Mouse (Mus musculus) ES-E14 (cell line): ENCODE measurements at regions not wholly inside any gene's neighbourhood (a gene's known extent, or its start where the extent isn't known, plus 50 kb on each side); places are given as distances from the start of the nearest gene placed in this dataset.

Experiments used
- CHD2 ChIP-seq: IDR thresholded peaks from 2 replicates; pipeline ENCODE4 v1.6.1; 2014; ENCODE audit warnings: mild to moderate bottlenecking, low read depth, low read length, inconsistent platforms
- HCFC1 ChIP-seq: IDR thresholded peaks from 2 replicates; pipeline ENCODE4 v1.6.1; 2012; ENCODE audit warnings: low read length, inconsistent platforms, borderline replicate concordance; ENCODE audit not compliant: insufficient read depth
- ZC3H11A ChIP-seq: IDR thresholded peaks from 2 replicates; pipeline ENCODE4 v1.6.1; 2012; ENCODE audit warnings: low read depth, mild to moderate bottlenecking, inconsistent platforms, low read length, borderline replicate concordance

DNA sequence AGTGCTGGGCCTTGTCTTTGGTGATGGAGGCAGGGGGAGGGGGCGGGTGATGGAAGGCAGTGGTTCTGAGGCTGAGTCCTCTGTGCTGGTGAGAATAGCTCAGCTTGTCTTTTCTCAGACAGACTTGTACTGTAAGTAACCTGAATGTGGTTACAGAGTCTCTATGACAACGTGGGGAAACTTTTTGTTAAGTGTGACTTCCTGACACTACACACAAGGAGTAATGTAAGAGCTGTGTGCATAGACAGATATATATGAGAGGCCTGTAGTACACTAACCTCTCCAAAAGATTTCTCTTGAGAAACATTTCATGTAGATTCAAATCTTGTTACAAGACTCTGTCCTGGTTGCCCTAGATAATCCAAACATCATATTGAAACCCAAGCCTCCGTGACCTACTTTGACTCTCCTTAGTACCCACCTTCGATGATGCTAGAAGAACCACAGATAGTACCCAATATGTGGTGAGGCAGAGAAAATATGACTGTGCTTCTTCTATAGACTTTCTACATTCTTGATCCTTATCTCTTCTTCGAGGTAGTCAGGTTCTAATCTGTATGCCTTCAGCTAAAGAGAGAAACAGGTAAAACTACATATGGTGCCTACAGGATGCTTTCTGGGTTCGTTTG lies 424.7 kb downstream of the Ets1 start:
- TF ChIP-seq ZC3H11A (no peak), HCFC1 (no peak), CHD2 (no peak)
